Mouse (Mus musculus) layer of hippocampus, adult 11-12 months (tissue): ENCODE results near the gene Ppp6r3.
"Not testable (repeated sequence)": the region's sequence is repeated elsewhere in the genome, so short reads cannot be mapped to it uniquely, and the experiment has no call there.

Experiments
- DNase-seq: peaks from one replicate; pipeline ENCODE4 v3.0.0; 2022; ENCODE audit warnings: low spot score

The Ppp6r3 gene

GRCm38 (mm10) chr19:3576451-3577264, 1.1 kb upstream of the Ppp6r3 start:
- no peak for DNase-seq

DNA sequence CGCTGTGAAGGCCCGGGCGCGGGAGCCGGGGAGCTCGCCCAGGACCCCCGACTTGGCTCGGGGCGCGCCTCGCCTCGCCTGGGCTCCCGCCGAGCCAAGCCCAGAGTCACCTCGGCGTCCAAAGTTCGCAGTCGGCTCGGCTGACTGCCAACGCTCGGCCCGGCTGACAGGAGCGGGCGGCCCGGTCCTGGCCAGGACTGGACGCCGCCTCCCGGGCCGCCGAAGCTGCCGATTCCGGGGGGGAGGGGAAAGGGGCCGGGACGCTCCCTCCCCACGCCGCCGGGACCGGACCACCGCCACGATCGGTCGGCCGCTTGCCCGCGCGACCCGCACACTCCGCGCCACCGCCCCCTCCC, 295 bp downstream of the Ppp6r3 start:
- no peak for DNase-seq

DNA sequence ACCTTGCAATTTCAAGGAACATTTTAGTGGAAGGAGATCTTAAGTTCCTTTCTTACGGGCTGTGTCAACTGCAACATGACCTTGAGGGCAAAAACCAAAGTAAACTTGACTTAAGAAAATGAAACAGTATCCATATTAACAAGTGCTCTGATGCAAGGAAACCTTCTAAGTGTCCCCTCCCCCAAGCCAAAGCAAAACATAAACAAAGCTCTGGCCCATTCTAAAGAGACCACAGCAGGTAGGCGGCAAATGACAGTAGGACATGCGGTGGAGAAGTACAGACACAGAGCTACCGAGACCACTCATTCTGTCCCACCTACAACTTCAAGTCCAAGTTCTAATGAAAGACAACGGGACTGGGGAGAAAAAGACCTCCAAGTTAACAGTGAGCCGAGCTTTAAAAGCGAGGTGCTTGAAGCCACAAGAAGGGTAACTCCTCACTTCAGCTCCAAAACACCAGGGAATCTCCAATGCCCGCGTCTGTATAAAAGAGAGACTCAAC, 905 bp downstream of the Ppp6r3 start:
- peak; percentile 10 for DNase-seq

DNA sequence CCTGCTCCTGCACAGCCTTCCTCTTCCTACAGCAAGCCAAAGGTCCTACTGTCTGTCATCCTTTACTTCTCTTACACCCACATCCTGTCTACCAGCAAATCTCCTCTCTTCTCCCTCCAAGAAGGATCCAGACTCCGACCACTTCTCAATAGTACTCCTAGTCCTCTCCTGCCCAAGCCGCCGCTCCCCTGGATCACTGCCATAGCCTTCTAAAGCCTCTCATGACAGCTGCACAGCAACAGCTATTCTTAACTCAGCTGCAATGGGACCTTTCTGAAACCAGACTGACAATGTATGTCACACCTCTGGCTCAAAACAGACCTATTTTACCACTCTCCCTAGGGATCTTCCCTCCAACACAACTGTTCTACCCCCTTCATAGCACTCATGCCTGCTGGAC, 11.2 kb downstream of the Ppp6r3 start:
- no peak for DNase-seq

DNA sequence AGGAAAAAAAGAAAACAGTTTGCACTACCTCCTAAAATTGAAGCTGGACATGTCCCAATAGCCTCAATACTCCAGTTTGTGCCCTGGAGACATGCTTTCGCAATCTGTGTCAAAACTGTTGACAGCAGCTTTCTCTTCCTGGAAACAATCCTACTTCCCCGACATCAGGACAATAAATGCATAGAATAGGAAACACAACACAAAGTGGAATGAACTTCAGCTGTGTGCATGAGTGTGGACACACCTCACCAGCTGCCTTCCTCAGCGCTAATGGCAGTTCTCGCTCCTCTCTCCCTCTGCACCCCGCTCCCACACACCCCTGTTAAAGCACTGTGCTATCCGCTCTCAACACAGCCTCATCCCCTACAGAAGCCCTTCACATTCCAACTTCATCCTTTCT, 12.8 kb downstream of the Ppp6r3 start:
- DNase-seq, result no peak

DNA sequence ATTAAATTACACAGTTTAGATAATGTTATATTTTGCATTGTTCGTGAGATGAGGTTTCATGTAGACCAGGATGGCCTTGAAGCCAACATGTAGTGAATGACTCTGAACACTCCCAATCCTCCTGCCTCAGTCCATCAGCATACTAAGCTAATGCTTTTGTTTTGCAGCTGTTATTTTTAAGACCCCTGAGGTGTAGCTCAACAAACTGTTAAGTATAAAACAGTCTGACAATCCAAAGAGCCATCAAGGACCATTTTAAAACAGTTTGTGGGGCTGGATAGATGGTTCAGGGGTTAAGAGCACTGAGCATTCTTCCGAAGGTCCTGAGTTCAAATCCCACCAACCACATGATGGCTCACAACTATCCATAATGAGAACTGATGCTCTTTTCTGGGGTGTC, 13.3 kb downstream of the Ppp6r3 start:
- no peak for DNase-seq

- no peak for DNase-seq
Observed at GRCm38 (mm10) chr19:3556169-3556827, 19.3 kb downstream of the Ppp6r3 start.

DNA sequence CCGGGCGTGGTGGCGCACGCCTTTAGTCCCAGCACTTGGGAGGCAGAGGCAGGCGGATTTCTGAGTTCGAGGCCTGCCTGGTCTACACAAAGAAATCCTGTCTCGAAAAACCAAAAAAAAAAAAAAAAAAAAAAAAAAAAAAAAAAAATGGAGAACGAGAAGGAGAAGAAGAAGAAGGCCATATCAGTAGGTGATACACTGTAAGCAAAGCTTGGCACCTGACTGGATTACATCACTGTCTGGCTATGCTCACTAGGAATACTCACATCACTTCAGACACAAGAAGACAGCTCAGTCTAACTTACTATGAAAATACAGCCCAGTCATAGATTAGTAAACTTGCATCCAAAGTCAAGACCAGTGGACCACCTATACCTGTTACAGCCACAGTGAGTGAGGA, 20.8 kb downstream of the Ppp6r3 start:
- no peak for DNase-seq

DNA sequence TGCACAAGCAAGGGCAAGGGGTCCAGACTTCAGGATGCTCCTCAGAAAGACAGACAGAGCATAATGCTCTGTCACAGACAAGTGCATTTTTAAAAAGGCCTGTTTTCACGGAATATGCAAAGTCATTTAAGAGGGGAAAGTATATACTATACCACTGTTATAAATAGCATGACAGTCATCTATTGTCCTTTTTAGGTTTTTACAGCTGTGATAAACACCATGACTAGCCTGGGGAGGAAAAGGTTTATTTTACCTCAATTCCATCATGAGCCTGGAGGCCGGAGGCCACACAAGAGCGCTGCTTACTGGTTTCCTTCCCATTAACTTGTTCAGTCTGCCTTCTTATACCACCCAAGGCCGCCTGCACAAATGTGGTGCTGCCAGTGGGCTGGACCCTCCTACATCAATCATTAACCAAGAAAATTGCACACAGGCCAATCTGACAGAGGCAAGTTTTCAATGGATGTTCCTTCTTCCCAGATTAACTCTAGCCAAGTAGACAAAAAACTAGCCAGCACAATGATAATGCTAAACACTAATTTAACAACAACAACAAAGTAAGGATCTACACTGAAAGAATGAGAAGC, 23.9 kb downstream of the Ppp6r3 start:
- DNase-seq, result no peak

DNA sequence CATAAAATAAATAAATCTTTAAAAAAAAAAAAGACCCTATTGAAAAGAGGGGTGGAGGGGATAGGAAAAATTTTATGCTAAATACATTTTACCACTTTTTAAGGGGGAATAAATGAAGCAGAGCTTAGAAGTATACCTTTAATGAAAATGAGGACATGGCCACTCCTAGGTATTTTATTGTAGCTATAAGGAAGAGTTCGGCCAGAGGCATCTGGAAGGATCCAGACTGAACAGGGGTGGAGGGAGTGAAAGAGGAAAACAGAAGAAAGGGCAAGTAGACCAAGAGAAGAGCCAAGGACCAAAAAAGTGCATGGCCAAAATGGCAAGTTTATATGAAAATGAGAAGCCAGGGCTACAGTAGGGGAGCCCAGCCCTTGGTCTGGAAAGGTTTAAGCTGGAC, 25.4 kb downstream of the Ppp6r3 start:
- no peak for DNase-seq

GRCm38 (mm10) chr19:3549263-3549662, 26.3 kb downstream of the Ppp6r3 start:
- no peak for DNase-seq

DNA sequence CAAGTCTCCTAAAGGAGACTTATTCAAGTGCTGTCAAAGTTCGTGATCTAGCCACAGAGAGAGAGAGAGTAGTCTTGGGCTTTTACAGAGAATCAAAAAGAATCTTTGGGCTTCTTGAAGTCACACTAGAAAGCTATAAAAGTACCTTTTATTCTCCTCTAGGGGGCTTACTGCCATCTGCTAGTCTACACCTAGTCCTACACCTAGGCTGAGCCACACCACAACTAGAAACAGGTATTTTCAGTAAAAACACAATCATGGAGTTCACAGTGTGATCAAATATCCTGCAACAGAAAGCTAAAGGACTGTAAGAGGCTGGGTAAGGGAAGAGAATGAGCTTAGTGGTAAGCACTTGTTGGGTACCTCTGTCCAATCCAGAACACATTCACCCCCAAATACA, 27.2 kb downstream of the Ppp6r3 start:
- DNase-seq, result no peak

GRCm38 (mm10) chr19:3544995-3545394, 30.6 kb downstream of the Ppp6r3 start:
- no peak for DNase-seq

- DNase-seq, result no peak
Observed at GRCm38 (mm10) chr19:3542591-3542990, 33.0 kb downstream of the Ppp6r3 start.

DNA sequence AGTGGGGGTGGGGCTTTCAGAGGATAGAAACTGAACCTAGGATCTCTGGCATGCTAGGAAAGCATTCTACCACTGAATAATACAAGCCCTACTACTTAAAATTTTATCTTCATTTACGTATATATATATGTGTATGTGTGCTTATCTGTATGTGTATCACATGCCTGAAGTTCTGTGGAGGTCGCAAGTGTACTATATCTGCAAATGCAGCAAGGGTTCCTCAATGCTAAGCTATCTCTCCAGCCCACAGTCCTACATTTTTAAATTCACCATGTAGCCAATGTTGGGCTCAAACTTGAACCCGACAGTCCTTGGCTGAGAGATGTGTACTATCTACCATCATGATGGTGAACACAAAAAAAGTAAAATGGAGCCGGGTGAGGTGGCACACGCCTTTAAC, 34.6 kb downstream of the Ppp6r3 start:
- DNase-seq, result no peak

- DNase-seq, result no peak
Observed at GRCm38 (mm10) chr19:3540254-3540653, 35.3 kb downstream of the Ppp6r3 start.

DNA sequence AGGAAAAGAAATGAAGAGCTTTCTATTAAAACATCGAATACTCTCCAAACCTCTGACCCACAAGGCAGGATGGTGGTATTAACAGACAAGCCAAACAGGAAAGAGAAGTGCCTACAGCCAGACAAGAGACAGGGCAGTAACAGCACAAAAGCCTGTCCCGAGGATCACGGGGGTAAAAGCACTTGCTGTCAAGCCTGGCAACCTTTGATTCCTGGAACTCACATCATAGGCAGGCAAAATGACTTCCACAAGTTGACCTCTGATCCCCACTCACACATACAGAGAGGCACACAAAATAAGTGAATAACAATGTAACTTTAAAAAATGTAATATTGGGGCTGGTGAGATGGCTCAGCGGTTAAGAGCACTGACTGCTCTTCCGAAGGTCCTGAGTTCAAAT, 36.1 kb downstream of the Ppp6r3 start:
- DNase-seq, result no peak

GRCm38 (mm10) chr19:3537658-3538057, 37.9 kb downstream of the Ppp6r3 start:
- DNase-seq, result no peak

- no peak for DNase-seq
Observed at GRCm38 (mm10) chr19:3534945-3535344, 40.6 kb downstream of the Ppp6r3 start.

GRCm38 (mm10) chr19:3533266-3533966, 42.1 kb downstream of the Ppp6r3 start:
- not testable (repeated sequence) for DNase-seq

DNA sequence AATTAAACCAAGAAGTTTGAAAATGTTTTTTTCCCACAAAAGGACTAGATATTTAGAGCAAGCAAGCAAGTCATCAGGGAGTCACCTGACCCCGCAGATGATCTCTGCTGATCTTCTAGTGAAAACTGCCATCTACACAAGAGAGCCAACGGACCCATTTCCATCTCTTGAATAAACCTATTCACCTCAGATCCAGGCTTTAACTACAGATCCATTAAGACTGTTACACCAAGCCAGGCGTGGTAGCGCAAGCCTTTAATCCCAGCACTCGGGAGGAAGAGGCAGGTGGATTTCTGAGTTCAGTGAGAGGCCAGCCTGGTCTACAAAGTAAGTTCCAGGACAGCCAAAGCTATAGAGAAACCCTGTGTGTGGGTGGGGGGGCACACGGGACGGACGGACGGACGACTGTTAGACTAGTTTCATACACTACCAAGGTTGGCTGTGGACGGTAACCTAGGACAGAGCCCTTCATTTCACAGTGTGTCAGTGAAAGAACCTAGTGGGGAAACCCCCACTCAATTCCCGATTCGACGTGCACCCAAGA, 42.8 kb downstream of the Ppp6r3 start:
- no peak for DNase-seq

DNA sequence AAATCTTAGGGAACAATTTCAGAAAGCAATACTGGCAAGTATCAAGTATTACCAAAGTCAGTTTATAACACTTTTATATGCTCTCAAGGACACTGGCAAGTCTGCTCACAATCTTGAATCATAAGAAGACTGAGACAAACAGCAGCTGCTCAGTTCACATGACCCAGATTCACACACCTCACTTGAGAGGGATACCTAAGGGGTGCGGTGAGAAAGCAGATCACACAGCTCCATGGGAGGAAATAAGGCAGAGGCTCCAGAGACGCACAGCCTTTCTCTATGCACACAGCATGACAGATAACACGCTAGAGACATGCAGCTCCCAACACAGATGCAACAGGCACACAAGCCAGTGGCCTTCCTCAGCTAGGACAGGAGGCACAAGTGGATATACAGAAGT, 45.8 kb downstream of the Ppp6r3 start:
- DNase-seq, result no peak
